Mouse (Mus musculus): Measurements from ENCODE around the gene Tmem80.

- TF ChIP-seq MYOD1 (IDR thresholded peaks at IDR 0.05; ENCODE audit: control insufficient read depth in 1 of 3, insufficient read length in 2 of 3, low read depth in 2 of 3): no peak
- TF ChIP-seq POLR2A (IDR thresholded peaks at IDR 0.05; ENCODE audit: insufficient read length, low read depth): no peak
- TF ChIP-seq REST (IDR thresholded peaks at IDR 0.05; ENCODE audit: insufficient read depth, insufficient read length): no peak
- TF ChIP-seq TCF12 (IDR thresholded peaks at IDR 0.05; ENCODE audit: insufficient read depth, poor library complexity, severe bottlenecking): no peak
- no peak for TF ChIP-seq POLR2AphosphoS2 (IDR thresholded peaks at IDR 0.05; ENCODE audit: insufficient read length, low read depth)
- no peak for TF ChIP-seq USF1 (IDR thresholded peaks at IDR 0.05; ENCODE audit: low read depth)
- no peak for TF ChIP-seq MYOG (IDR thresholded peaks at IDR 0.05; ENCODE audit: control insufficient read depth in 1 of 3, insufficient read depth in 1 of 3, insufficient read length in 2 of 3, low read depth in 2 of 3)
- TF ChIP-seq E2F4 (IDR thresholded peaks at IDR 0.05; ENCODE audit: insufficient read depth): no peak
- TF ChIP-seq MAX (IDR thresholded peaks at IDR 0.05; ENCODE audit: low read depth): no peak
- TF ChIP-seq CEBPB (IDR thresholded peaks at IDR 0.05; ENCODE audit: insufficient read depth, poor library complexity, severe bottlenecking): no peak
These were observed 14.2 kb downstream of the Tmem80 start for GRCm38 (mm10) chr7:141341689-141342226.

Measured in myocyte (in vitro differentiated cells).